Mouse (Mus musculus): ENCODE results near the gene Dyrk3. TPM values are rescaled to one million over a fixed set of nuclear protein-coding genes. Genes with fewer than 3 reads are reported as not detected.
A peak's percentile ranks its signal among the peaks of the same experiment; 100 is the strongest.

The Dyrk3 gene
- polyA plus RNA-seq, 1 experiment, result 13.4 TPM

DNA sequence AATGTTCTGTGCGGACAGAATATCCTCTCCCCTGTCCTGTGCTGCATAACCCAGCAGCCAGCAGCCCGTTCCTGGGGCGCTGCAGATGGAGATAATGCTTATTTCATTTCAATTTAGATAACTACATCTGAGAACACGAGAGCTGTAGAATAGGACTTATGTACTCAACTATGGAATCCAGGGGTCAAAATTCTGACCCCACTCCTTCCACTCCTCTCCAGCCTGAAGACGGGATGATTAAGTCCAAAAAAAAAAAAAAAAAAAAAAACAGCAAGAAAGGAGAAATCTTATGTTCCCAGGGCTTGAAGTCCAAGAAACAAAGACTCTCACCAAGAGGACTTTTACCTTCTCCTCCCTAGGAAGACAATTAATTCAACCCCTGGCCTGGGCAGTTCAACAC is 55.0 kb downstream of the Dyrk3 start:
- WGBS, result 59% methylated on average over 5 of the region's 5 CpGs
- no peak overlapping the region for H3K4me3 ChIP-seq (replicated peaks; ENCODE audit: control insufficient read depth, low read depth, low read length)
- TF ChIP-seq POLR2A (IDR thresholded peaks at IDR 0.05; ENCODE audit: borderline replicate concordance, control insufficient read depth, low read depth, low read length) (no peak), CTCF (IDR thresholded peaks at IDR 0.05; ENCODE audit: control insufficient read depth, insufficient read depth, low read length) (no peak)
- H3K4me1 ChIP-seq (ENCODE audit: control insufficient read depth, insufficient read depth, low read length), result peaks cover 11% of the 10 kb centered on the region; the same call in 1 of the 2 replicates
- peak overlapping the region; percentile 92 for H3K27ac ChIP-seq (ENCODE audit: control insufficient read depth, insufficient read depth, low read depth, low read length, poor library complexity)

GRCm38 (mm10) chr1:131080686-131081085 is 57.5 kb downstream of the Dyrk3 start:
- Histone ChIP-seq H3K4me3 (replicated peaks; ENCODE audit: control insufficient read depth, low read depth, low read length) (no peak overlapping the region), H3K27ac (ENCODE audit: control insufficient read depth, insufficient read depth, low read depth, low read length, poor library complexity) (no peak overlapping the region), H3K4me1 (ENCODE audit: control insufficient read depth, insufficient read depth, low read length) (peaks cover 10% of the 10 kb centered on the region; the same call in 1 of the 2 replicates)
- WGBS, result 37% methylated on average over 1 of the region's 1 CpGs
- TF ChIP-seq POLR2A (IDR thresholded peaks at IDR 0.05; ENCODE audit: borderline replicate concordance, control insufficient read depth, low read depth, low read length), result no peak
- no peak for TF ChIP-seq CTCF (IDR thresholded peaks at IDR 0.05; ENCODE audit: control insufficient read depth, insufficient read depth, low read length)

DNA sequence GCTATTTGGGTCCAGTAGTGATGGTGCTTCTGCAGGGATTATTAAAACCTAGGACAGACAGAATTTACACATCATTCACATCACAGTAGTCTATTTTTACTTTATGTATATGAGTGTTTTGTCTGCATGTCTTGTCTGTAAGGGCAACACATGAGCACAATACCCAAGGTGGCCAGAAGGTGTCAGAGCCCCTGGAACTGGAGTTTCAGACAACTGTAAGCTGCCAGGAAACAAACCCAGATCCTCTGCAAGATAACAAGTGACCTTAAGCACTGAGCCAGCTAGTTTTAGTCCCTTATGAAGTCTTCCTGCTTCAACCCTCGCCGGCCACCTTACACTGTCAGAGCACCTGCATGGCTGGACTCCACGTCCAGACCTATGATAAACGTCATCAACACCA is 58.4 kb downstream of the Dyrk3 start:
- H3K27ac ChIP-seq (ENCODE audit: control insufficient read depth, insufficient read depth, low read depth, low read length, poor library complexity), result no peak overlapping the region
- no peak overlapping the region for H3K4me3 ChIP-seq (replicated peaks; ENCODE audit: control insufficient read depth, low read depth, low read length)
- no peak for TF ChIP-seq CTCF (IDR thresholded peaks at IDR 0.05; ENCODE audit: control insufficient read depth, insufficient read depth, low read length)
- TF ChIP-seq POLR2A (IDR thresholded peaks at IDR 0.05; ENCODE audit: borderline replicate concordance, control insufficient read depth, low read depth, low read length), result no peak
- WGBS, result 12% methylated on average over 4 of the region's 4 CpGs
- peaks cover 12% of the 10 kb centered on the region; the same call in 1 of the 2 replicates for H3K4me1 ChIP-seq (ENCODE audit: control insufficient read depth, insufficient read depth, low read length)

GRCm38 (mm10) chr1:131078761-131079330 is 59.3 kb downstream of the Dyrk3 start:
- no peak overlapping the region for H3K4me3 ChIP-seq (replicated peaks; ENCODE audit: control insufficient read depth, low read depth, low read length)
- 53% methylated on average over 3 of the region's 3 CpGs for WGBS
- H3K27ac ChIP-seq (ENCODE audit: control insufficient read depth, insufficient read depth, low read depth, low read length, poor library complexity), result no peak overlapping the region
- peaks cover 13% of the 10 kb centered on the region; the same call in 1 of the 2 replicates for H3K4me1 ChIP-seq (ENCODE audit: control insufficient read depth, insufficient read depth, low read length)
- TF ChIP-seq POLR2A (IDR thresholded peaks at IDR 0.05; ENCODE audit: borderline replicate concordance, control insufficient read depth, low read depth, low read length) (no peak), CTCF (IDR thresholded peaks at IDR 0.05; ENCODE audit: control insufficient read depth, insufficient read depth, low read length) (no peak)

Other genes starting within 250 kb of the Dyrk3 start
- gene Il20, start 226.9 kb downstream of the Dyrk3 start, polyA plus RNA-seq (2011; ENCODE audit: insufficient read depth, insufficient read length, low replicate concordance, missing spikeins), result not detected in 2 replicates
- gene Il19, start 198.2 kb downstream of the Dyrk3 start, polyA plus RNA-seq (2011; ENCODE audit: insufficient read depth, insufficient read length, low replicate concordance, missing spikeins), result not detected in 2 replicates
- 1.1 TPM in 1 of 2 replicates, not detected in the other for gene Il10, start 118.5 kb downstream of the Dyrk3 start, polyA plus RNA-seq (2011; ENCODE audit: insufficient read depth, insufficient read length, low replicate concordance, missing spikeins)
- 22.7 and 38.1 TPM in 2 replicates for gene Mapkapk2, start 40.5 kb downstream of the Dyrk3 start, polyA plus RNA-seq (2011; ENCODE audit: insufficient read depth, insufficient read length, low replicate concordance, missing spikeins)
- gene Eif2d, start 14.8 kb upstream of the Dyrk3 start, polyA plus RNA-seq (2011; ENCODE audit: insufficient read depth, insufficient read length, low replicate concordance, missing spikeins), result 18.9 and 25.3 TPM in 2 replicates
- gene Rassf5, start 106.9 kb upstream of the Dyrk3 start, polyA plus RNA-seq (2011; ENCODE audit: insufficient read depth, insufficient read length, low replicate concordance, missing spikeins), result 12.7 and 21.8 TPM in 2 replicates
- 12.8 and 40.9 TPM in 2 replicates for gene Ikbke, start 141.3 kb upstream of the Dyrk3 start, polyA plus RNA-seq (2011; ENCODE audit: insufficient read depth, insufficient read length, low replicate concordance, missing spikeins)